Mouse (Mus musculus) regulatory T cell (primary cell): ENCODE data around the gene Ppp1r21.

ENCODE experiments used
- in situ Hi-C: fragments of 300-600 bp; cut with MboI, MseI; formaldehyde crosslinking; loops from one replicate; pipeline ENCODE4 v1.15.1; 2025; ENCODE audit warnings: high pct_unique_total_duplicates

Ppp1r21 gene

GRCm38 (mm10) chr17:88530236-88530619 lies 310 bp downstream of the Ppp1r21 start:
- in situ Hi-C loops, result loop anchor here (10.0 kb wide), 1 partner anchor 85 kb away; the partner anchor contains the start of gene Foxn2

GRCm38 (mm10) chr17:88530667-88531066 lies 749 bp downstream of the Ppp1r21 start:
- in situ Hi-C loops, result loop anchor here (10.0 kb wide), 1 partner anchor 86 kb away; the partner anchor contains the start of gene Foxn2

- in situ Hi-C loops, result loop anchor here (10.0 kb wide), 1 partner anchor 86 kb away; the partner anchor contains the start of gene Foxn2
Observed at GRCm38 (mm10) chr17:88531176-88531575, 1.3 kb downstream of the Ppp1r21 start.

GRCm38 (mm10) chr17:88537842-88538430 lies 8.0 kb downstream of the Ppp1r21 start:
- in situ Hi-C loops, result loop anchor here (10.0 kb wide), 1 partner anchor 93 kb away; the partner anchor contains the start of gene Foxn2

- in situ Hi-C loops, result no loop called here
Observed at GRCm38 (mm10) chr17:88542771-88543416, 13.0 kb downstream of the Ppp1r21 start.

- in situ Hi-C loops, result no loop called here
Observed at GRCm38 (mm10) chr17:88543417-88543782, 13.5 kb downstream of the Ppp1r21 start.

GRCm38 (mm10) chr17:88545217-88545784 lies 15.4 kb downstream of the Ppp1r21 start:
- in situ Hi-C loops, result loop anchor here (5.0 kb wide), 1 partner anchor 52 kb away; the partner anchor contains the start of gene Ston1

GRCm38 (mm10) chr17:88546745-88547144 lies 16.8 kb downstream of the Ppp1r21 start:
- in situ Hi-C loops, result loop anchor here (5.0 kb wide), 1 partner anchor 51 kb away; the partner anchor contains the start of gene Ston1

GRCm38 (mm10) chr17:88549411-88550191 lies 19.7 kb downstream of the Ppp1r21 start:
- in situ Hi-C loops, result loop anchor here (5.0 kb wide), 1 partner anchor 48 kb away; the partner anchor contains the start of gene Ston1

GRCm38 (mm10) chr17:88550351-88550750 lies 20.4 kb downstream of the Ppp1r21 start:
- in situ Hi-C loops, result no loop called here

- in situ Hi-C loops, result no loop called here
Observed at GRCm38 (mm10) chr17:88550981-88551940, 21.3 kb downstream of the Ppp1r21 start.

- in situ Hi-C loops, result no loop called here
Observed at GRCm38 (mm10) chr17:88552556-88552955, 22.6 kb downstream of the Ppp1r21 start.

GRCm38 (mm10) chr17:88553001-88553449 lies 23.1 kb downstream of the Ppp1r21 start:
- in situ Hi-C loops, result no loop called here

- in situ Hi-C loops, result no loop called here
Observed at GRCm38 (mm10) chr17:88553473-88554087, 23.7 kb downstream of the Ppp1r21 start.

GRCm38 (mm10) chr17:88556176-88556575 lies 26.3 kb downstream of the Ppp1r21 start:
- in situ Hi-C loops, result loop anchor here (5.0 kb wide), 1 partner anchor 86 kb away; no protein-coding TSS in a partner anchor

GRCm38 (mm10) chr17:88556688-88557087 lies 26.8 kb downstream of the Ppp1r21 start:
- in situ Hi-C loops, result loop anchor here (5.0 kb wide), 1 partner anchor 86 kb away; no protein-coding TSS in a partner anchor

GRCm38 (mm10) chr17:88558168-88558842 lies 28.4 kb downstream of the Ppp1r21 start:
- in situ Hi-C loops, result loop anchor here (5.0 kb wide), 1 partner anchor 84 kb away; no protein-coding TSS in a partner anchor

- in situ Hi-C loops, result no loop called here
Observed at GRCm38 (mm10) chr17:88563611-88564010, 33.7 kb downstream of the Ppp1r21 start.
